Mouse (Mus musculus) limb, embryonic 10.5 days (tissue): ENCODE data around the gene Pvr. TPM values are rescaled to one million over a fixed set of nuclear protein-coding genes. Genes with fewer than 3 reads are reported as not detected.
"Not testable (repeated sequence)": the region's sequence is repeated elsewhere in the genome, so short reads cannot be mapped to it uniquely, and the experiment has no call there.

Experiments used
- DNase-seq: peaks from one replicate; pipeline ENCODE4 v3.0.0-alpha.2; 2017; ENCODE audit warnings: low spot score
- H3K27ac ChIP-seq: fragments of 300-500 bp; sonication (generic); 2 replicates; pipeline ENCODE4 v1.5.1; 2016; ENCODE audit warnings: mild to moderate bottlenecking
- H3K27me3 ChIP-seq: fragments of 300-500 bp; sonication (generic); 2 replicates; pipeline ENCODE4 v1.6.1; 2016; ENCODE audit warnings: low read depth, mild to moderate bottlenecking; ENCODE audit not compliant: poor library complexity, severe bottlenecking
- H3K36me3 ChIP-seq: fragments of 300-500 bp; sonication (generic); 2 replicates; pipeline ENCODE4 v1.6.1; 2016; ENCODE audit warnings: mild to moderate bottlenecking, moderate library complexity
- H3K4me1 ChIP-seq: fragments of 300-500 bp; sonication (generic); 2 replicates; pipeline ENCODE4 v1.6.1; 2016
- H3K4me3 ChIP-seq: fragments of 300-500 bp; sonication (generic); 2 replicates; pipeline ENCODE4 v1.5.1; 2016; ENCODE audit warnings: mild to moderate bottlenecking, moderate library complexity
- H3K9me3 ChIP-seq: fragments of 300-500 bp; sonication (generic); replicated peaks from 2 replicates; pipeline ENCODE4 v1.6.1; 2016; ENCODE audit warnings: mild to moderate bottlenecking
- WGBS: fragments of 180-500 bp; shearing (Covaris S2); methylation state at CpG from one replicate; pipeline ENCODE4 v1.1.7; 2016; 5-methylcytosine and 5-hydroxymethylcytosine counted together
- polyA plus RNA-seq: library from polyadenylated mRNA; unstranded; fragments of >200 nt; fragmentation: Nextera tagmentation; extraction: Ambion mirVana; gene quantifications from 2 replicates; pipeline ENCODE4 v1.2.1, GENCODE M21; 2016

The Pvr gene
- polyA plus RNA-seq, 1 experiment from 2014 or later = 6.2 TPM

DNA sequence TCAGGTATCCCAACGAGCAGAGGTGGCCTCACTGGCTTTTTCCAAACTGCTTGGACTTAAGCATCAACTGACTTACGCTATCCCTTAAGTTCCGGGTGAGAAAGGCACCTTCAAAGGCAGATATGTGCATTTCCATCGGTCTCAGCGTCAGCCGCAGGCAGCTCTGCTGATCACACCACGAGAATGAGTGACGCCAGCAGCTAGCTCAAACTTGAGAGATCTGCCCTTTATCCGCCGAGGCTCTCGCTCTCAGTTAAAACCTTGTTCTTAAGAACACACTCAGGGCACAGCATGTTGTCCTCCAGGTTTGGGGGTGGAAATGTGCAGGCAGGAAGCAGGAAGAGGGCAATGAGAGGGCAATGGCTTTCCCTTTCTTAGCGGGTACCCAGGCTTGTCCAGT, 28.0 kb upstream of the Pvr start:
- Histone ChIP-seq H3K27ac (no peak overlapping the region), H3K27me3 (no peaks in the 10 kb centered on the region), H3K4me1 (peaks cover 23% of the 10 kb centered on the region), H3K36me3 (no peaks in the 10 kb centered on the region), H3K4me3 (no peak overlapping the region), H3K9me3 (no peaks in the 10 kb centered on the region)
- 74% methylated on average over 12 of the region's 12 CpGs for WGBS
- no peak for DNase-seq

DNA sequence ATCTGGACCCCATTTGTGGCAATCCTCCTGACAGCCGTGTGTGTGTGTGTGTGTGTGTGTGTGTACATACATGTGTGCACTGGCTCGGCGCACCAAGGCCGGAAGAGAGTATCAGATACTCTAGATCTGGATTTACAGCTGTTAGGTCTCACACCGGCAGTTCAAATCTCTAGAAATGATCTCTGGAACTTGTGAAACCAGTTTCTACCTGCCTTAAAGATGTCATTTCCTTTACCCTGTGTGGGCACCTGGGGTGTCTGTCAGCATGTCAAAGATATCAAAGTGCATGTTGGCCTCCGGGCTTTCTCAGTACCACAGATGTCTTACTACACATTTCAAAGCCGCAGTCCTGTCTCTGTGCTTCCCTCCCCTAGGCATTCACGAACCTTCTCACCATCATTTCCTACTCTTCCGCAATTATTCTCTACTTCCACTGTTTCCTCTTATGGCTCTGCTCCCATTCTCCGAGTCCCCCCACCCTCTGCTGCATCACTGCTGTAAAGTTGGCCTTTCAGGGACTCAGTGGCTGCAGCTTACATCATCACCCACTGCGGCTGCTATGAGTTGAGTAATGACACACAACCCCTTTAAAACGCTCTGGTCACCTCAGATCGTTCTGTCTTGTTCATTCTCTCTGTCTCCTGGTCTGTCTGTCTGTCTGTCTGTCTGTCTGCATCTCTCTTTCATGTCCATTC, 25.0 kb upstream of the Pvr start:
- WGBS = 83% methylated on average over 13 of the region's 13 CpGs
- no peaks in the 10 kb centered on the region for H3K9me3 ChIP-seq
- peaks cover 9% of the 10 kb centered on the region for H3K4me1 ChIP-seq
- no peaks in the 10 kb centered on the region for H3K27me3 ChIP-seq
- H3K27ac ChIP-seq = no peak overlapping the region
- DNase-seq = no peak
- no peaks in the 10 kb centered on the region for H3K36me3 ChIP-seq
- no peak overlapping the region for H3K4me3 ChIP-seq

DNA sequence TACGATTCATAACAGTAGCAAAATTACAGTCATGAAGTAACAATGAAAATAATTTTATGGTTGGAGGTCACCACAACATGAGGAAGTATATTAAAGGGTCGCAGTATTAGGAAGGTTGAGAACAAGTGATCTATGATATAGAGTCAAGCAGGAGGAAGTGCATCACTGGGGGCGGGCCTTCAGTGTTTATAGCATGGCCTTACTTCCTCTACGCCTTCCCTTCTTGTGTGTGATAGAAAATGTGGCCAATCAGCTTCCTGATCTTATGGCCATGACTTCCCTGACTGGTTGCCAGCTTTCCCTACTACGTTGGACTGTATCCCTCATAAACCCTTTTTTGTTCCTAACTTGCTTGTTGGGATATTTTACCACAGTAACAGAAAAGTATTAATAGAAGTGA, 24.2 kb upstream of the Pvr start:
- no peak for DNase-seq
- WGBS = 88% methylated on average over 5 of the region's 5 CpGs
- Histone ChIP-seq H3K27me3 (no peaks in the 10 kb centered on the region), H3K27ac (no peak overlapping the region), H3K9me3 (no peaks in the 10 kb centered on the region), H3K4me1 (peaks cover 4% of the 10 kb centered on the region), H3K4me3 (no peak overlapping the region), H3K36me3 (no peaks in the 10 kb centered on the region)

DNA sequence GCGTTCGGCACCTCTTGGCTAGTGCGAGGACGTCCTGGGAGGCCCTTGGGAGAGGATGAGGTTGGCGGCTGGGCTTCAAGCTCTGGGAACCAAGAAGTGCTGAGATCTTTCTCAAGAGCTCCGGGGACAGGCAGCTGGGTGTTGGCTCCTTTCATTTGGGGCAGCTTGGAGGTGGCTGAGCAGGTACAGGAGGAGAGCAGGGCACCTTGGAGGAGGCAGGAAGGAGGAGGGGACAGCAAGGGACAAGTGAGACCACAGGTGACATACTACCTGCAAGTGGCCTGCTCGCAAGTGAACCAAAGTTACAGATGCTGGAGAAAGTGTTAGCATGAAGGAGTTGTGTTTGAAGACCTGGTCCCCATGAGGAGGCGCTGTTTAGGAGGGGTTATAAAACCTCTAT, 23.7 kb upstream of the Pvr start:
- H3K4me3 ChIP-seq = no peak overlapping the region
- 93% methylated on average over 8 of the region's 8 CpGs for WGBS
- H3K4me1 ChIP-seq = no peaks in the 10 kb centered on the region; the same call in 1 of the 2 replicates
- no peaks in the 10 kb centered on the region for H3K27me3 ChIP-seq
- DNase-seq = no peak
- no peak overlapping the region for H3K27ac ChIP-seq
- no peaks in the 10 kb centered on the region for H3K36me3 ChIP-seq
- no peaks in the 10 kb centered on the region for H3K9me3 ChIP-seq

DNA sequence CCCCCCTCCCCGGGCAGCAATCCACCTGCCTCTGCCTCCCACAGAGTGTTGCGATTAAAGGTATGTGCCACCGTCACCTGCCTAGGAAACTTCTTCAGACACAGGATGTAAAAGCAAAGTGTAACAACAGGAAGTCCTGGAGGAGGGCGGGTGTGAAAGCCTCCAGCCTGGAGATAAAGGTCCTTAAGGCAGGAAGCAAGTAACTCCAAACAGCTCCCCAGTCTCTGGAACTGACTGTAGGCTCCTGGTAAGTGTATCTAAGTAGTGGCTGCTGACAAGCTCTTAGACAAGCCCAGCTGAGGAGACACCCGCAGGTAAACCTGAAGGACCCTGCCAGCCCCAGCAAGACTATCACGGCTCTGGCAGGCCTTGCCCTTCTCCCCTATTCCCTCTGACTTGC, 19.3 kb upstream of the Pvr start:
- Histone ChIP-seq H3K4me1 (no peaks in the 10 kb centered on the region; the same call in 1 of the 2 replicates), H3K27ac (no peak overlapping the region), H3K4me3 (no peak overlapping the region), H3K27me3 (no peaks in the 10 kb centered on the region), H3K9me3 (no peaks in the 10 kb centered on the region), H3K36me3 (no peaks in the 10 kb centered on the region)
- DNase-seq = no peak
- WGBS = 19% methylated on average over 6 of the region's 6 CpGs

DNA sequence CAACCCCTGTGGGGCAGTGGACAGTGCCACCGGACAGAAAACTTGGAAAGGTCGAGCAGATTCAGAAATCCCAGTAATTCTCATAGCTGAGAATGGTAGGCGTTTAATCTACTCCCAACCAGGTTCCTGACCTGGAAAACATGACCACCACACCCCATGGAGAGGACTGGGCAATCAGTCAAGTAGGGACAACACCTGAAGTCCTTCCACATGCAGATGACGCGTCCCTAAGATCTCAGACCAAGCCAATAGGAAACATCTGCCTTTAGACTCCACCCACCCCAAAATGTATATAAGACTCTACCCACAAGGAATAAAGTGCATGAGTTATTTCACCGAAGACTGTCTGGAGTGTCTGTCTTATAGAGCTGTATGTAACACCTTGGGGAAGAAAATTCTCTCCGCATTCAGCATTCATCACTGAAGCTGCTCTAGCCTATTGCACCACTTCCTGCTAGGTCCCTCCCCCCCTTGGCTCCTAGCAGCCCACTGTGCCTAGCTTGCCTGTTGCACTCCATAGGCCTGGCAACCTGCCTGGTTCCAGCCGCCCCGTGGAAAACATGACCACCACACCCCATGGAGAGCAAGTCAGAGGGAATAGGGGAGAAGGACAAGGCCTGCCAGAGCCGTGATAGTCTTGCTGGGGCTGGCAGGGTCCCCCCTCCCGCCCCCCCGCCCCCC, 18.7 kb upstream of the Pvr start:
- Histone ChIP-seq H3K36me3 (no peaks in the 10 kb centered on the region), H3K4me3 (no peak overlapping the region), H3K9me3 (no peaks in the 10 kb centered on the region), H3K27me3 (no peaks in the 10 kb centered on the region), H3K27ac (no peak overlapping the region), H3K4me1 (no peaks in the 10 kb centered on the region; the same call in 1 of the 2 replicates)
- no peak for DNase-seq
- WGBS = 53% methylated on average over 12 of the region's 12 CpGs

DNA sequence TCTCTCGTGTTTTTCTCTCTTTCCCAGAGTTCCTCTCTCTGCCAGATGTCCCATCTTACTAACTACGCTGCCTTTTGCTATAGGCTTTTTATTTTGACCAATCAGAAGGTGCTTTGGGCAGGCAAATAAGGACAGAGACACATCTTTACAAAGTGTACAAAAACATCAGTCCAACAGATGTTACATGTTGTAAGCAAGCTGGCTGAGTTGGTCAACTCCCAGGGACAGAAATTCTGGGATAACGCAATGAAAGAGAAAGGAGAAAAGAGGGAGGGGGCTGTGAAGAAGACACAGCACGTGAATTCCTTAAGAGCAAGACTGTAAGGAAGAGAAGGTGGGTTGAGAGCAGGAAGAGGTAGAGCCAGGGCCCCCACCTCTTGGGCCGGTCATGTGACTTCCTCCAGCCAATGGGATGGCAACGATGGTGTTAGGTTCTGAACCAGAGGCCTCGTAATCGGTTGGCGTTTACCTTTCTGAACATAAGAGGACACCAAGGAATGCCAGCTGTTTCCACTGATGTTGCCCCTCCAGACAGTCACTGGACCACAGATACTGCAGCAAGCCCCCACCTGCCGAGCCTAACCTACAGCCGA, 16.4 kb upstream of the Pvr start:
- Histone ChIP-seq H3K4me1 (peaks cover 9% of the 10 kb centered on the region), H3K36me3 (no peaks in the 10 kb centered on the region), H3K4me3 (no peak overlapping the region), H3K27me3 (peaks cover 8% of the 10 kb centered on the region), H3K27ac (no peak overlapping the region), H3K9me3 (no peaks in the 10 kb centered on the region)
- WGBS = 87% methylated on average over 11 of the region's 11 CpGs
- no peak for DNase-seq

DNA sequence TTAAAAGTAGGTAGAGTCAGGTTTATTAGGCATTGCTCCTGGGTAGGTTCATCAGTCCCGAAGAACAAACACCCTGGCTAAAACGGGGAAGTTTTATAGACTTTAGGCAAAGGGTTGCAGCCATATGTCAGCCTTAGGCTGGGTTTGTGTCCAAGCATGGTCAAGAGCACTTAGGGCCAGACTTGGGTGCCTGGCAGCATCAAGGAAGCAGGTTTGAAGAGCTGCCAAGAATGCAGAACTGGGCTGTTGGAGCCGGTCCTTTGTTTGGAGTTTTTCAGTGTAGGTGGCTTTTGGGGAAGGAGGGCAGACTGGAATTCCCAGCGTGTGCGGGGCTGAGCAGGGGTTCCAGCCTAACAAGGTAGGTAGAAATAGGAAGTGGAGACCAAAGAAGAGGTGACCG, 15.0 kb upstream of the Pvr start:
- DNase-seq = no peak
- WGBS = 85% methylated on average over 6 of the region's 6 CpGs

DNA sequence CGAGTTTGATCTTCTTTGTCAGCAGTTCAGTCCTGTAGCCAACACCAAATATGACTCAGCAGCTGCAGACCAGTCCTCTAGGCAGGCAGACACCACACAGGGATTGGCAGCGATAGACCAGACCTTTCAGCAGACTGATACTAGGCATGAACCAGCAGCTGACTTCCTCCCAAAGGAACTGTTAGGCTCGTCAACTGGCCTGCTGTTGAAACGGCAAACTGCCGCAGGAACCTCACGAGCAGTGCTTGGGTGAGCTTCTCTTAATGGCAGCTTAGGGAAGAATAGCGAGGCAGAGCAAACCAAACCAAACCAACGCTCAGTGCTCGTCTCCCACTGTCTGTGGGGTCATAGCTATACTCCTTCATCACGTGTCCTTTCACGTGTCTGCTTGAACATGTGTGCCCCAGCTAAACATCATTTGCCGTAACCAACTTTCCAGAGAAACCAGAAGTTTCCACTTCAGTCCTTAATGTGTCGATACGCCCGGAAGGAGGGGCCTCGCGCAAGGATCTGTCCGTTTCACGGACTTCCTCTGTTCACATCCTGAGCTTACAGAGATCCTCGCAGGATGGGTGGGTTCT, 14.3 kb upstream of the Pvr start:
- Histone ChIP-seq H3K4me1 (peaks cover 10% of the 10 kb centered on the region), H3K27ac (no peak overlapping the region), H3K4me3 (no peak overlapping the region), H3K27me3 (peaks cover 18% of the 10 kb centered on the region), H3K36me3 (no peaks in the 10 kb centered on the region), H3K9me3 (no peaks in the 10 kb centered on the region)
- no peak for DNase-seq
- WGBS = 85% methylated on average over 20 of the region's 20 CpGs

More for the DNA sequence above, 15.0 kb upstream of the Pvr start:
- no peaks in the 10 kb centered on the region for H3K9me3 ChIP-seq
- H3K27ac ChIP-seq = no peak overlapping the region
- H3K27me3 ChIP-seq = peaks cover 18% of the 10 kb centered on the region
- H3K36me3 ChIP-seq = no peaks in the 10 kb centered on the region
- H3K4me1 ChIP-seq = peaks cover 10% of the 10 kb centered on the region
- H3K4me3 ChIP-seq = no peak overlapping the region

DNA sequence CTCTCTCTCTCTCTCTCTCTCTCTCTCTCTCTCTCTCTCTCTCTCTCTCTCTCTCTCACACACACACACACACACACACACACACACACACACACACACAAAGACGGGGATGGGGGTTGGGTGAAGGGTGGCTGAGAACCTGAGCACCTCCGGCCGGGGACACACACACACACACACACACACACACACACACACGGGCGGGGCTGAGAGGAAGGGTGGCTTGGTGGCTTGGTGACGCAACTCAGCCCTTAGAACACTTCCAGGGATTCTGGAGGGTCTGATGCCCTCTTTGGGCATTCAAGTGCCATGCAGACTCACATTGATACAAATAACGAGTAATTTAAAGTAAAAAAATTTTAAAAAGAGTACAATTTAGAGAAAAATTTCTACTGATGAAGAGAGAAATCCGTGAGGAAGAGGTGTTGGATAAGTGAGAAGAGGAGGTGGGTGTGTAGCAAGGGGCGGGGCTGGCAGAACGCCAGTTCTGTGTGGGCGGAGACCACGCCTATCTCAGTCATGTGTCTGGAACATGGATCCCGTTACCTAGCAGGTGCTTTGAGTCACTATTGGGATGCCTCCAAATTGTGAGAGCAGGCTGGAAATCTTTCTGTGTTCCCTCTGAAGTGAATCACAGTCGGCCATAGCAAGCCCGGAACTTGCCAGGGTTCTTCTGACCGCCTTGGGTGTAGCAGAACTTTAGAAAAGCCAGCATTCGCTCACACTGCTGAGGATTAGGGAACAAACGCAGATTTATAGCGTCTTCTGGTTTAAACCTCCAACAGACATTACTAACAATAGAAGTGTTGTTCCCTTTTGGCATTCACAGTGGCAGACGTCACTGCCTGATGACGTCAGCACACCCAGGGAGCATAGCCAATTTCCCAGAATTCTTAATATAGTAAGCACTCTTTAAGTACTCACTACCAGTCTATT, 12.2 kb upstream of the Pvr start:
- 35% methylated on average over 21 of the region's 21 CpGs for WGBS
- no peak overlapping the region for H3K4me3 ChIP-seq

DNA sequence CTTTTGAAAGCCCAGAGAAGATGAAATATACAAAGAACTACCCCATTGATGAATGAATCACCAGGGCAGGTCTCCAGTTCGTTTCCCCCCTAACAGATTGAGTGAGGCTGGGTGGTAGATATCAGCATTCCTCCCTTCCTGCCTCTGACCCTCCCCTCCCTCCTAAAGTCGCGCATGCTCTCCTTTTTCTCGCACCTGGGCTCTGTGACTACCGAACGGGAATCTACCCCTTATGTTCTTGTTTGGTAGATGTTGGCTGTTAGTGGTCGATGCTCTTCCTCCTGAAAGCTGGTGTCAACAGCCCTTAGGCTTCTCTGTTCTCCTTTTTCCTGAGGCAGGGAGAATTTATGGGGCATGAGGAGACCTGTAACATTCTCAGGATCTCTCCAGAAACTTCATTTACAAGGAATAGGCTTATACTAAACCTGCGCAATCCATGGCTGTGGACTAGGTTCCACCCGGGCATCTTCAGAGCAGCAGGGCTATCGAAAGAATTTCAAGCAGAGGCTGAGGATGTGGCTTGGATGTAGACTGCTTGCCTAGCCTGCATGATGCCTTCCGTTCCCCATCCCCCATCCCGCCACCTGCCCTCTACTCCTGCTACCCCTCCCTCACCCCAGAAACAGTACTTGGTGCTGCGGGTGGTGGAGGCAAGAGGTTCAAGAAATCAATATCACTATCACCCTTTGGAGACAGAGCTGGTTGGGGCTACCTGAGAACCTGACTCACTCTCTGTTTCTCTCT, 11.3 kb upstream of the Pvr start:
- DNase-seq = no peak
- Histone ChIP-seq H3K27me3 (peaks cover 18% of the 10 kb centered on the region), H3K36me3 (no peaks in the 10 kb centered on the region), H3K4me1 (peaks cover 10% of the 10 kb centered on the region), H3K9me3 (no peaks in the 10 kb centered on the region), H3K27ac (no peak overlapping the region), H3K4me3 (no peak overlapping the region)
- 19% methylated on average over 13 of the region's 13 CpGs for WGBS

More for the DNA sequence above, 12.2 kb upstream of the Pvr start:
- DNase-seq = no peak
- Histone ChIP-seq H3K27ac (no peak overlapping the region), H3K9me3 (no peaks in the 10 kb centered on the region), H3K27me3 (peaks cover 18% of the 10 kb centered on the region), H3K4me1 (peaks cover 10% of the 10 kb centered on the region), H3K36me3 (no peaks in the 10 kb centered on the region)

DNA sequence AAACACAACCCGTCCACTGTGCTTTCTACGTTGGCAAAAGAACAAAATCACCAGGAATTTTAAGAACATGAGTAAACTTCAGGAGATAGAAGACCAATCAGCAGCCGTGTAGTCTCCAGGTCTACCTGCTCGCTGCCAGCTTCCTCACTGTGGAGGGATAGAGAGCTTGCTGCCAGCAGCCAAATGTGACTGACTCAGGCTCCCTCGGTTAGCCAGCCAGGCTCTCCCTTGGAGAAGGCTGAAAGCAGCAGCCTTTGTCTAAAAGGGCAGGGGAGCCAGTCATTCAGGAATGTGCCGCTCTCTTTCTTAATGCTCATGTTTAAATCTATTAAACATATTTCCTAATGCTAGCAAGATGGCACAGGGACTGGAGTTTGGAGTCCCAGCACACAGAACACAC, 9.5 kb upstream of the Pvr start:
- H3K36me3 ChIP-seq, H3K4me3 ChIP-seq, H3K9me3 ChIP-seq, H3K27ac ChIP-seq, DNase-seq: not testable (repeated sequence)
- Histone ChIP-seq H3K27me3 (peaks cover 18% of the 10 kb centered on the region), H3K4me1 (peaks cover 10% of the 10 kb centered on the region)
- 83% methylated on average over 6 of the region's 6 CpGs for WGBS
